Mouse (Mus musculus): ENCODE results near the gene Itk.

GRCm38 (mm10) chr11:46302471-46302870 lies 86.8 kb downstream of the Itk start:
- TF ChIP-seq POLR2A (IDR thresholded peaks at IDR 0.05; ENCODE audit: borderline replicate concordance, extremely low read depth, insufficient read depth, insufficient read length, poor library complexity, severe bottlenecking): no peak
- no peak for TF ChIP-seq CTCF (IDR thresholded peaks at IDR 0.05; ENCODE audit: borderline replicate concordance, extremely low read depth, insufficient read depth, insufficient read length)
